Mouse (Mus musculus) heart, embryonic 15.5 days (tissue): ENCODE results near the gene Lypd1. TPM values are rescaled to one million over a fixed set of nuclear protein-coding genes. Genes with fewer than 3 reads are reported as not detected.
A peak's percentile ranks its signal among the peaks of the same experiment; 100 is the strongest.

Source experiments
- ATAC-seq: fragments of 200-750 bp; cut with Nextera tagmentation; replicated peaks from 2 replicates; pipeline ENCODE4 v1.8.0; 2017; ENCODE audit warnings: low read depth, moderate TSS enrichment; ENCODE audit not compliant: insufficient number of reproducible peaks, insufficient read depth, low FRiP score
- H3K27ac ChIP-seq: fragments of 300-500 bp; sonication (generic); 2 replicates; pipeline ENCODE4 v1.5.1; 2015; ENCODE audit warnings: mild to moderate bottlenecking, inconsistent platforms
- H3K27me3 ChIP-seq: fragments of 300-500 bp; sonication (generic); 2 replicates; pipeline ENCODE4 v1.6.1; 2015; ENCODE audit warnings: inconsistent platforms
- H3K36me3 ChIP-seq: fragments of 300-500 bp; sonication (generic); 2 replicates; pipeline ENCODE4 v1.6.1; 2015; ENCODE audit warnings: mild to moderate bottlenecking, inconsistent platforms
- H3K4me1 ChIP-seq: fragments of 300-500 bp; sonication (generic); replicated peaks from 2 replicates; pipeline ENCODE4 v1.6.1; 2015; ENCODE audit warnings: inconsistent platforms
- H3K4me2 ChIP-seq: fragments of 300-500 bp; sonication (generic); 2 replicates; pipeline ENCODE4 v1.6.1; 2015; ENCODE audit warnings: inconsistent platforms, mild to moderate bottlenecking, moderate library complexity
- H3K4me3 ChIP-seq: fragments of 300-500 bp; sonication (generic); 2 replicates; pipeline ENCODE4 v1.5.1; 2015; ENCODE audit warnings: mild to moderate bottlenecking, inconsistent platforms
- H3K9ac ChIP-seq: fragments of 300-500 bp; sonication (generic); 2 replicates; pipeline ENCODE4 v1.6.1; 2015; ENCODE audit warnings: mild to moderate bottlenecking, inconsistent platforms
- H3K9me3 ChIP-seq: fragments of 300-500 bp; sonication (generic); replicated peaks from 2 replicates; pipeline ENCODE4 v1.6.1; 2016; ENCODE audit warnings: inconsistent platforms
- WGBS: fragments of 180-500 bp; shearing (Covaris S2); methylation state at CpG from one replicate; pipeline ENCODE4 v1.1.7; 2015; ENCODE audit warnings: mixed read lengths; 5-methylcytosine and 5-hydroxymethylcytosine counted together
- polyA plus RNA-seq: library from polyadenylated mRNA; unstranded; fragments of >200 nt; fragmentation: Nextera tagmentation; extraction: Ambion mirVana; gene quantifications from 2 replicates; pipeline ENCODE4 v1.2.1, GENCODE M21; 2015

The Lypd1 gene
- 1.2 and 2.6 TPM in 2 replicates for polyA plus RNA-seq

- Histone ChIP-seq H3K4me2 (peak within 1 kb of the TSS; percentile 95), H3K4me3 (peak within 1 kb of the TSS; percentile 52), H3K36me3 (no peaks in the 10 kb centered on the region), H3K27ac (no peak within 1 kb of the TSS), H3K9me3 (no peaks in the 10 kb centered on the region), H3K9ac (peak within 1 kb of the TSS; percentile 44; the same call in 1 of the 2 replicates), H3K4me1 (peaks cover 22% of the 10 kb centered on the region), H3K27me3 (peaks cover 44% of the 10 kb centered on the region)
- no peak for ATAC-seq
- WGBS = 9% methylated on average over 30 of the region's 30 CpGs
Measured at GRCm38 (mm10) chr1:125912601-125913600, at the start of gene Lypd1. Gene Lypd1 (minus strand): TSS chr1:125913101.

GRCm38 (mm10) chr1:125951026-125951425 is 38.1 kb upstream of the Lypd1 start:
- H3K4me3 ChIP-seq = no peak overlapping the region
- H3K36me3 ChIP-seq = no peaks in the 10 kb centered on the region
- no peaks in the 10 kb centered on the region for H3K27me3 ChIP-seq
- H3K27ac ChIP-seq = no peak overlapping the region
- whole genome bisulfite sequencing = 57% methylated on average over 3 of the region's 3 CpGs
- H3K9ac ChIP-seq = no peak overlapping the region
- H3K9me3 ChIP-seq = no peaks in the 10 kb centered on the region
- ATAC-seq = no peak
- H3K4me2 ChIP-seq = no peak overlapping the region
- no peaks in the 10 kb centered on the region for H3K4me1 ChIP-seq

- H3K4me2 ChIP-seq = no peak overlapping the region
- no peaks in the 10 kb centered on the region for H3K36me3 ChIP-seq
- H3K9me3 ChIP-seq = no peaks in the 10 kb centered on the region
- no peaks in the 10 kb centered on the region for H3K27me3 ChIP-seq
- no peak overlapping the region for H3K4me3 ChIP-seq
- H3K4me1 ChIP-seq = no peaks in the 10 kb centered on the region
- no peak overlapping the region for H3K27ac ChIP-seq
- no peak for ATAC-seq
- no peak overlapping the region for H3K9ac ChIP-seq
- WGBS = 65% methylated on average over 6 of the region's 6 CpGs
Measured at GRCm38 (mm10) chr1:125949076-125949475, 36.2 kb upstream of the Lypd1 start.

- H3K36me3 ChIP-seq = no peaks in the 10 kb centered on the region
- WGBS = 60% methylated on average over 9 of the region's 9 CpGs
- no peaks in the 10 kb centered on the region for H3K9me3 ChIP-seq
- no peak overlapping the region for H3K9ac ChIP-seq
- no peaks in the 10 kb centered on the region for H3K4me1 ChIP-seq
- H3K4me2 ChIP-seq = no peak overlapping the region
- H3K27ac ChIP-seq = no peak overlapping the region
- H3K4me3 ChIP-seq = no peak overlapping the region
- ATAC-seq = no peak
- no peaks in the 10 kb centered on the region for H3K27me3 ChIP-seq
Measured at GRCm38 (mm10) chr1:125945136-125945535, 32.2 kb upstream of the Lypd1 start.

- Histone ChIP-seq H3K36me3 (no peaks in the 10 kb centered on the region), H3K4me2 (no peak overlapping the region), H3K9me3 (no peaks in the 10 kb centered on the region), H3K27me3 (no peaks in the 10 kb centered on the region), H3K9ac (no peak overlapping the region), H3K4me3 (no peak overlapping the region), H3K27ac (no peak overlapping the region), H3K4me1 (no peaks in the 10 kb centered on the region)
- no peak for ATAC-seq
- WGBS = 90% methylated on average over 1 of the region's 1 CpGs
Measured at GRCm38 (mm10) chr1:125943305-125943704, 30.4 kb upstream of the Lypd1 start.

GRCm38 (mm10) chr1:125925486-125925885 is 12.6 kb upstream of the Lypd1 start:
- H3K27me3 ChIP-seq = no peaks in the 10 kb centered on the region
- H3K36me3 ChIP-seq = no peaks in the 10 kb centered on the region
- H3K4me2 ChIP-seq = no peak overlapping the region
- H3K4me3 ChIP-seq = no peak overlapping the region
- no peak for ATAC-seq
- no peak overlapping the region for H3K9ac ChIP-seq
- WGBS = 93% methylated on average over 10 of the region's 10 CpGs
- H3K27ac ChIP-seq = no peak overlapping the region
- H3K9me3 ChIP-seq = no peaks in the 10 kb centered on the region
- H3K4me1 ChIP-seq = no peaks in the 10 kb centered on the region

GRCm38 (mm10) chr1:125923062-125923461 is 10.2 kb upstream of the Lypd1 start:
- Histone ChIP-seq H3K27me3 (no peaks in the 10 kb centered on the region), H3K9me3 (no peaks in the 10 kb centered on the region), H3K4me3 (no peak overlapping the region), H3K9ac (no peak overlapping the region), H3K27ac (no peak overlapping the region), H3K36me3 (no peaks in the 10 kb centered on the region), H3K4me2 (no peak overlapping the region), H3K4me1 (no peaks in the 10 kb centered on the region)
- no peak for ATAC-seq
- 51% methylated on average over 2 of the region's 2 CpGs for WGBS

GRCm38 (mm10) chr1:125920696-125921095 is 7.8 kb upstream of the Lypd1 start:
- Histone ChIP-seq H3K9me3 (no peaks in the 10 kb centered on the region), H3K4me2 (no peak overlapping the region), H3K4me3 (no peak overlapping the region), H3K4me1 (no peaks in the 10 kb centered on the region), H3K36me3 (no peaks in the 10 kb centered on the region), H3K9ac (no peak overlapping the region), H3K27ac (no peak overlapping the region), H3K27me3 (no peaks in the 10 kb centered on the region)
- WGBS = 94% methylated on average over 3 of the region's 3 CpGs
- ATAC-seq = no peak

- no peaks in the 10 kb centered on the region for H3K9me3 ChIP-seq
- H3K27me3 ChIP-seq = peaks cover 44% of the 10 kb centered on the region
- H3K27ac ChIP-seq = no peak overlapping the region
- under 1% methylated on average over 43 of the region's 43 CpGs for WGBS
- H3K4me2 ChIP-seq = peak overlapping the region; percentile 95
- H3K4me3 ChIP-seq = peak overlapping the region; percentile 52
- H3K4me1 ChIP-seq = peaks cover 22% of the 10 kb centered on the region
- H3K36me3 ChIP-seq = no peaks in the 10 kb centered on the region
- peak; percentile 34 for ATAC-seq
- peak overlapping the region; percentile 44; the same call in 1 of the 2 replicates for H3K9ac ChIP-seq
Measured at GRCm38 (mm10) chr1:125911901-125912445, 928 bp downstream of the Lypd1 start.

GRCm38 (mm10) chr1:125911337-125911900 is 1.5 kb downstream of the Lypd1 start:
- no peak overlapping the region for H3K27ac ChIP-seq
- under 1% methylated on average over 35 of the region's 35 CpGs for WGBS
- ATAC-seq = peak; percentile 59
- H3K9me3 ChIP-seq = no peaks in the 10 kb centered on the region
- H3K36me3 ChIP-seq = no peaks in the 10 kb centered on the region
- H3K9ac ChIP-seq = peak overlapping the region; percentile 44; the same call in 1 of the 2 replicates
- H3K4me3 ChIP-seq = peak overlapping the region; percentile 52
- peak overlapping the region; percentile 95 for H3K4me2 ChIP-seq
- H3K4me1 ChIP-seq = peaks cover 22% of the 10 kb centered on the region
- peaks cover 44% of the 10 kb centered on the region for H3K27me3 ChIP-seq

- ATAC-seq = no peak
- Histone ChIP-seq H3K27ac (no peak overlapping the region), H3K4me3 (peak overlapping the region; percentile 52), H3K4me2 (peak overlapping the region; percentile 95), H3K4me1 (peaks cover 22% of the 10 kb centered on the region), H3K9ac (0 out of 2 replicates have a peak overlapping the region, but pooled peaks have one; percentile 44), H3K36me3 (no peaks in the 10 kb centered on the region), H3K27me3 (peaks cover 44% of the 10 kb centered on the region), H3K9me3 (no peaks in the 10 kb centered on the region)
- whole genome bisulfite sequencing = 5% methylated on average over 9 of the region's 9 CpGs
Measured at GRCm38 (mm10) chr1:125910871-125911265, 2.0 kb downstream of the Lypd1 start.
